Mouse (Mus musculus) frontal cortex, postnatal 10 days (tissue): ENCODE data around the gene Tiam1.
A peak's percentile ranks its signal among the peaks of the same experiment; 100 is the strongest.

ENCODE experiments used
- DNase-seq, 2 experiments: peaks; one replicate each; pipeline ENCODE4 v3.0.0; 2022; ENCODE audit warnings: low spot score in 2 of 2, mixed read lengths in 1 of 2

Tiam1 gene

DNA sequence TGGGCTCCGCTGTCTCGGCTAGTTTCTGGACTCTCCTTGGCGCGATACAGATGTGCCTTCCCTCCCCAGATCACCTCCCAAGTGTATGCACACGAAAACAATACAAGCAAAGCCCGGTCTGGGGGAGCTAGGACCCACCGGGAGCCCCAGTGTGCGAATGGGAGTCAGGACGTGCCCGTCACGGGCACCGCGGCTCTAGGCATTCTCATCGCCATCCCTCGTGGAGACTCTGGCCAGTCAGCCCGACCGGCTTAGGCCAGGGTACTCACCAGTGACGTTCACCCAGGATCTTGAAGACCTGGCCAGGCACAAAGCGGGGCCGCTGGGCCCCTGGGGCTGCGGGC, 181 bp downstream of the Tiam1 start:
- DNase-seq = no peak

DNA sequence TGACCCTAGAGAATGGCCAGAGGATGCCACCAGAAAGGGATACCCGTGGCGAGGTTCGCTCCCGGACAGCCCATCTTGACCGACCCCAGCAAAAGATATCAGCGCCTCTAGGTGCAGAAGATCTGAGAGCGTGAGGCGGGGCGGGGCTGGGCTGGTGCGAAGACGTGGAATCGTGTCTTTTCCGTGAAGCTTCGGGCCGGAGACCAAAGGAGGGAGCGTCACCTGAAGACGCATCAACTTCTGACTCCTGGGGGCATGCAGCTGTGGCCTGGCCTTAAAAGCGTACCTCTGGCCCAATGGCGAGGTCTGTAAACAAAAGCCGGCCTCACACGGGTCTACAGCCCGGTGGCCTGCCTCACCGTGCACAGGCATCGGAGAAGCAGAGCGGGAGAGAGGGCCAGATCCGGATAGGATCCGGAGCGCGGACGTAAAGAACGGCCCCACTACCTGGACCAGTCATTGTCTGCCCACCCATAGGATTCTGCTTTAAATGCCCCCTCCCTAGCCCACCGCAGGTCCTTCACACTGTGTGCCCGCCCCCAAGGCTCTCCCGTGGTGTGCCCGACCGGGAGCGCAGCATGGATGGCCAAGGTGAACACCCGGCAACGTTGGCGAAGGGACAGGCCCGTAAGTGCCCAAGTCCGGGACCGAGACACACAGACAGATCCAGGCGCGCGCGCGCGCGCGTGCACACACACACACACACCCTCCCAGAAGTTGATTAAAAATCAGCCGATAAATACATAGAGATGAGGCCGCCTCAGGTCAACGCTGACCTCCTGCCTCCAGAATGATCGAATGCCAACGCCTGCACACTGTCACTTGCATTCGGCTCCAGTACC, 774 bp downstream of the Tiam1 start:
- peak; percentile 43 to 48 for DNase-seq

DNA sequence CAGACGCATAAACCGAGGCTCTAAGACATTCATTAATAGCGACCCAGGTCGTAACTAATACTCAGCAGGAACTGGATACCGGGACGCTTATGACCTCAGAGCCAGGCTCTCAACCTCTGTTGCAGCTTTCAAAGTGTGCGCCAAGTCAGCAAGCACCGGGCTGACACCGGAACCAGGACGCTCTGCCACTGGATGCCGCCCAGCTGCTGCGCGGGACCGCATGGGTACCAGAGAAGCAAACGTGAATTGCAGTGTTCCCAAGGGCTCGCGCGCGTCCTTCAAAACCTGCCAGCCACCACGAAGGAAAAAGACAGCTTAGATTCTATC, 1.4 kb downstream of the Tiam1 start:
- DNase-seq = peak in 1 of 2 experiments; percentile 23

DNA sequence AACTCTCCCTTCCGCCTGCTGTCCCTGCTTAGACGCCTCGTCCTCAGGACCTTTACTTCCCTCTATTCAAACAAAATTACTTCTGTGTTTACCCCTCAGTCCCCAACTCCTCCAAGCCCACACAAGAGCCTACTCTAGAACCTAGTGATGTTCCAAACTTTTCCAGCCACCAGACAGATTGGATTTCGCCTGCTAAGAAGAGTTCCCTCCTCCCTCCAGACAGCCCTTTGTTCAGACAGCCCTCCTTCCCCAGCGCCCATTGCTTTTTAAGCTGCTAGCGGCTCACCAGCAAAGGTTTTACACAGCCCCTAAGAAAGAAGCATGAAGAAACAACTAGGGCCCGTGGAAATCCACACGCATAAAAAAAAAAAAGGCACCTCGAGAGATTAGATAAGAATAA, 2.0 kb downstream of the Tiam1 start:
- DNase-seq = no peak

DNA sequence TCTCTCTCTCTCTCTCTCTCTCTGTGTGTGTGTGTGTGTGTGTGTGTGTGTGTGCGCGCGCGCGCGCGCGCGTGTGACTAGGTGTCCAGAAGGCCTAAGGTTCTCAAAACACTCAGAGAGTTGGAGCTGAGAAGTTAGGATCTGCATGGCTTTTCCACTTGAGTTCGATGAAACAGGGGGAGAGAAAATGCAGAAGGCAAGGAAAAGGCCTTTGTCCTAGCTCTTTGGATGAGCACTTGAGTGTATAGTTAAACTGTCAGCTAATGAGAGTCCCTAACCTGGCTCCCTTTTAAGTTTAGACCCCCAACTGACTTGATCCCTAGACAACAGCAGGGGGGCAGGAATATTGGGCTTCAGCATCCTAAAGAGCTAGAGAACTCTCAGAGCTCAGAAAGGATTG, 3.0 kb downstream of the Tiam1 start:
- DNase-seq = no peak

DNA sequence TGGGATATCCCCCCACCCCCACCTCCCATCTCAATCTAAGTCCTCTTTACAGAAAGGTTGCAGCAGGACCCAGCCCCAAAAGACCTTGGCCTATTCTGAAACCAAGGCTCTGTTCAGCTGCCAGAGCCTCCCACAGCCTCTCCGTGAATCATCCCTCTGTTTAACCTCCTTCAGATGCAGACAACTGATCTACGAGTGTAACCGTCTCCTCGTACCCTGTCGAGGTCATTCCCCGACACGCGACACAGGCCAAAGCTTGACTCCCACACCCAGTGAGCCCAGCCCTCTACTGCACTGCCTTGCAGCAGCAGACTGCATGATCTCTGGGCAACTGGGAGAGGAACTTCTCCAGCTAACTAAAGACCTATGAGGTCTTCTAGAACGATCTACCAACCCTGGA, 3.9 kb downstream of the Tiam1 start:
- DNase-seq = no peak

DNA sequence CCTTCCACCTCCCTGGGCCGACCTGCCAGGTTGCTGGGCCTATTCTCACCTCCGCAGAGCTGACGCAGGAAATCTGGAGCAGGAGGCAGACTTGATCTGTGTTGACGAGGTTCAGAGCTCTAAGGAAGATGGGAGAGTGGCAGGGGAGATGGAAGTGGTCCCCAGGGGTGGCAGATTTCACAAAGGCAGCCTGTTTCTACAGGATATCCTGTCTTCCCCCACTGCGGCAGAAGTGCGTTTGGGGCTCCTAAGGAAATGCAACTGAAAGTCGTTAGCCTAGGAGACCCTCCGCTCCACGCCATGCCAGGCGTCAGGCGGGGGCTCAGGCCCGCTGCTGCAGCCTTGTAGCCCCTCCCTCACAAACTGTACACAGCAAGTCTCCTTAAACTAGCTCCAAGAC, 5.4 kb downstream of the Tiam1 start:
- no peak for DNase-seq

DNA sequence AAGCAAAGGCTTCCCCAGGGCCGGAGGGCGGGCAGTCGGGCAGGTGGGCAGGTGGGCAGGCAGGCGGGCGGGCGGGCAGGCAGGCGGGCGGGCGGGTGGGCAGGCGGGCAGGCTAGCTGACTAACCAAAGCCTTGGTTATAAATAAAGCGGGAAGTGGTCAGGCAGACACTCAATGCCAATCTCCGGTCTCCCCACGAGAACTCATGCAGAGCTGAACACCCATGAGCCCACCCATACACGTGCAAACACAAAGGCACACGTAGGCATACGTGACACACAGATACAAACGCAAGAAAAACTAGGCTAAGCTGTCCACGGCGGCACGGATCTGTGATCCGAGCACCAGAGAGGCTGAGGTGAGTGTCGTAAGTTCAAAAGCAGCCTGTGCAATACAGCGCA, 6.4 kb downstream of the Tiam1 start:
- no peak for DNase-seq

DNA sequence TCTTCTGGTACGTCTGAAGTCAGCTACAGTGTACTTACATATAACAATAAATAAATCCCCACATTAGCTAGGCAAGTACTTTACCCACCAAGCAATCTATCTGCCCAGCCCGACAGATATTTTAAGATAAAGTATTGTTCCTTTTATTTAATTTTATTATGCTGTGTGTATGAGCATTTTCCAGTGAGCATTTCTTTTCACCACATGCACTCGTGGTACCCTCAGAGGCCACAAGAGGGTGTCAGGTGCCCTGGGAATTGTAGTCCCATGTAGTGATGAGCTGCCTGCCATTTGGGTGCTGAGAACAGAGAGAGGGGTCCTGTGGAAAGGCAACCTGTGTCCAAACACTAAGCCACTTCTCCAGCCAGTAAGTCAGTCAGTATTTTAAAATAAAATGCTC, 8.0 kb downstream of the Tiam1 start:
- DNase-seq = no peak

DNA sequence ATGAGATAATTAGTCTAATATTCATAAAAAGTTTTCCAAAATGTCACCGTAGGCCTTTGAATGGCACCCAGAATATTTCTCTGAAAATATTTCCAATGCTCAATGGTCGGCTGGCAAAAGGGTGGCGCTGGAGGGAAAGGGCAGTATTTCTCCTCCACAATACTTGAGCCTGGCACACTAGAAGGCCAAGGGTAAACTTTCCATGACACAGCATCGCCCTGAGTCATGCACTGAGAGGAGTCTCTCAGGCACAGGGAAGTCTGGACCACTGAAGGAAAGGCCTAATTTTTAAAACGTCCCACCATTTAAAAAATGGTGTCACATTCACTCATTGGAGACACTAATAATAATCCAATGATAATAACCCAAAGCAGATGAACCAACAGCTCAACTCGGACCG, 9.2 kb downstream of the Tiam1 start:
- no peak for DNase-seq

DNA sequence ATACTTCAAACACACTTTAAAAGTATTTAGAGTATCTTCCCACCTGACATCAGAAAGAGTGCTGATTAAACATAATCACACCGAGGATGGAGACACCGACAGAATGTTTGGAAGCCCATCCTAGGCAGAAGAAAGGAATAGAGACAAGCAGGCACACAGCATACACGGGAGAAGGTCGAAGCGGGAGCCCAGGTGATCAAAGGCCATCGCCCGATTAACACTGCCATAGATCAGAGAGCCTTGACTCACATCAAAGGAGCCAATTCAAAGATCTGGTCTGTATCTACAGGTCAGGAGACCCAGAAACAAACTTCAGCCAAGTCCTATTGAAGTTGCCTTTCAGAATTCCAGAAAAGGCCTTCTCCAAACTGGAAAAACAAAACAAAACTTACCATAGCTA, 10.8 kb downstream of the Tiam1 start:
- no peak for DNase-seq

DNA sequence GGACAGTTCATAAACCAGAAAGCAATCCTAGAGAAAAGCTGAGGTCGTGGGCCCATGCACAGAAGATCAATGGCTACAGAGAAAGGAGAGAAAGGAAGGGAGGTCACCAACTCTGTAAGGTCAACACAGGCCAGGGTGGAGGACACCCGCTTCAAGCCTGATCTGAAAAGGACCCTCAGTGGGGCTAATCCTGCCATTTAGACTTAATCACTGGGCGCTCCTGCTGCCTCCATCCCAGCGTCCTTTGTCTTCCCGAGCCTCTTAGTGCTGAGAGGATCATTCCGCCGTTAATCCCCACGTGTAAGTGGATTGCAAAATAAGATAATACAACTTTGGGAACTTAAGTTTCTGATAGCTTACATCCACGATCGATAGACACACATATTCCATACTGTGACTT, 11.2 kb downstream of the Tiam1 start:
- DNase-seq = no peak

DNA sequence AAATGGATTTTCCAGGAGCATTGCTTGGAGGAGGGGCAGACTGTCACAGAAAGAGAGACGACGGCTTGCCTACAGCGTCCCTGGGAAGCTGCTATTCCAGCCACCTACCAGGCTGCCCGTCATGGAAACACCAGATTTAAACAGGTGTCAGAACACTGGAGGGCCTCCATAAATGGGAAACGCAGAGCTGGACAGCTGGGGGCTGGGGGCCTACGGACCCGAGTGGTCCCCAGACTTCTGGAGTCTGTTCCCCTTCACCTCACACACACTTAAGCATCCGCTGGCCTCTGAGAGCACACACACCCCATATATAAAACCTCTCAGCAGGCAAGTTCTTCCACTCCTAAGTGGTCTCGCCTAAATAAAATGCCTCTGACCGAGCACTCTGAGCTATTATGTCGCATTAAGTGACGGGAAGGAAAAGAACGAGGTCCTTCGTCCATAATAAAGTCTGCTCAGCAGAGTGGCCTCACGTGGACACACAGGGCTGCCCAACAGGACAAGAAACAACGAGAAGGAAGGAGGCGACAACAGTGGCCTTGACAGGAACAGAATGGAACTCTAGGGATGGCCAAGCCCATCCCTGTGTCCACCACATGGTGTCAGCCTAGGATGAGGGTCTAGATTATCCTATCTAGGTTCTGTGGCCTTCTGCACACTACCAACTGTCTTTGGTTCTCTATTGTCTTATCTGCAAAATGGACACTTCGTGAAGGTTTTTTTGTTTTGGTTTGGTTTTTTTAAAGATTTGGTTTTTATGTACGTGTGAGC, 14.6 kb downstream of the Tiam1 start:
- DNase-seq = no peak

DNA sequence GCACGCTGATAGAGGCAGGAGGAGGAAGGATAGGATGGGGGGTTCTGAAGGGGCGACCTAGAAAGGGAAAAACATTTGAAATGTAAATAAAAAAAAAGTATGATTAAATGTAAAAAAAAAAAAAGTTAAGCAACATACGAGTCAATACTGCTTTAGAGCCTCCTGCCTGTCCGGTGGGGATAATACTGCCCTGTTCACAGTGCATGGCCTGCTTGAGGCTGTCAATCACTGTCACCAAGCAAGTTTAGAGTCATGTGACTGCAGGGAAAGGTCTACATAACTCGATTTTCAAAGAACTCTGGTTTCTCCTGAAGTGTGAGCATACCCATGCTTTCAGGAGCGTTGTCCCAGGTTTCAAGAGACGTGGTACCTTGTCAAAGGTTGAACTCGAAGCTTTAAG, 15.2 kb downstream of the Tiam1 start:
- DNase-seq = no peak

DNA sequence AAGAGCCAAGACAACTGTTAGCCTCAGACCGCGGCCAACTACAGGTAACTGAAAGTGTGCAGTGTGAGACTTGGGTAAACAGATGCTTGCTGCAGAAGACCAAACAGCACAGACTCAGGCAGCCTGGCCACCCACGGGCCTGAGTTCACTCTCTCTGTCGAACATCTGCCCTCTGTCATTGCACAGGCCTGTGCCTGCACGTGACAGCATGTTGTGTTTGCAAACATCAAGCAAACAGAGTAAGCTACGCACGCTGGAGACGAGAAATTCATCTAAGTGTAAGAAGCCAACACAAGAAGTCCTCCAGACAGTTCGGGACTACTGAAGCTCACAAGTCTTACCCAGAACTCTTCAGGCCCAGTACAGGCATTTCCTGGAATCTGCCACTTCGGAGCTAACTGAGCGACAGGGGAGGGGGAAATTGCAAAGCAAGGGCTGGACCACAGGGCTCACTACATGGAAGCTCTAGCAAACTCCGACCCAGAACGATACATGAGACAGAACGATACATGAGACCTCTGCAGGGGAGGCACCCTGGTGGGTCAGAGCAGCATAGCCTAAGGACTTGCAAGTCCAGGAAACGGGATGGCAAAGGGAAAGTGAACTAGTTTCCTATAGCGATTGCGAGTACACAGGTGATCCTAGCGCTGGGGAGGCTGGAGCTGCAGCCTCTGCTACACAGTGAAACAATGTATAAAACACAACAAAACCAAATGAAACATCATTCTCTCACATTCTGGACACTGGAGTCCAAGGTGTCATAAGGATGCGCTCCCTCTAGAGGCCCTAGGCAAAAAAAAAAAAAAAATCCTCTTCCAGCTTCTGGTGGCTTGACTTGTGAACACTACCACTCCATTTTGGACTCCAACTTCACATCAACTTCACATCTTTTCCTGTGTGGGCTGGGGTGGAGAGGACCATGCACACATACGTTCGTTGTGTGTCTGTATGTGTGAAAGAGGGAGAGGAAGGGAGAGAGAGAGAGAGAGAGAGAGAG, 18.0 kb downstream of the Tiam1 start:
- DNase-seq = no peak

DNA sequence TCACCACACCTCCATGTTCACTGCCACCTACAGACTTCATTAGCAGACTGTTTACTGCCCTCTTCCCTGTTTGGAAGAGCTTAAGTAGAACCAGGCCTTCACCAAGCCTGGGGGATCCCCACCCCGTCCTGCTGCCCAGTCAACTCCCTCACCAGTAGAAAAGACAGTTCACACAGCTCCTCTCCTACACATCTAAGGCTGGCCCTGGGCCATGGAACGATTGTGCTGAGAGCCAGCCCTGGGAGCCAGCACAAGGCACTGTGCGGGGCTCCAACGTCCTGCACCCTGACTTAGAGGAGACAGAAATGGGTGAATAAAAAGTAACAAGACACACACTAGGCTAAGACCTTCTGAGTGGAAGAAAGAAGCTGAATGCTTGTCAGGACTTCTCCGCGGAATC, 20.5 kb downstream of the Tiam1 start:
- DNase-seq = no peak

DNA sequence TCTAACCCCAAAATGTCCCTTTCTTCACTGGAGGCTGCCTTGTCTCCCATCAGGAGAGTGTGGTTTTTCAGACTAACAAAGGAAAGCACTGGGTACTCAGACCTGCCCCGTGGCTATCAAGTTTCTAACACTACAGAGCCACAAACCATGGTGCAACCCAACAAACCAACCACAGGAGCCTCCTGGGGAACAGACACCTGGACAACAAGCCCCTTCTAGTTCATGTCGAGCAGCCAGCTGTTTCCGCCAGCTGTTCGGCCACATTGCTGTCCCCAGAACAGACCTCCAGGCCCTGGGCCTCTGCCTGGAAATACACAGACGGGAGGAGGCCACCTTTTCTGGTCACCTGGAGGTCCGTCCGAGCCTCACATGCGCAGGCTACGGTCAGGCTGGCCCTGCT, 21.1 kb downstream of the Tiam1 start:
- DNase-seq = no peak

DNA sequence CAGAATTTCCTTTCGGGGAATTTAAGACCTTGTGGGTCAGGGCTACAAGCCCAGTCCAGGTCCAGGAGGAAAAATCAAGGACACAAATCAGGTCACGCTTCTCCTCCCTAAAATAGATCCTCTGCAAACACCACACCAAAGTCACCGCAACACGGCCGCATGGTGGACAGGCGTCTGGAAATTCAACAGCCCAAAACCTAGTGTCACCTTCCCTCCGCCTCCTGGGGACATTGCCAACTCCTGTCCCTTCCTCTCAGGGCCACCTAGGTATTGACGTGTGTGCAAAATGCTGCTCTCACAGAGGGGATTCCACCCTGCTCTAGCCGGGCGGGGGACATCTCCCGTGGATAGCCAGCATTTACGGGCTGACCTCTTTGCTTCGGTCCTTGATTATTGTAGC, 21.8 kb downstream of the Tiam1 start:
- DNase-seq = no peak

DNA sequence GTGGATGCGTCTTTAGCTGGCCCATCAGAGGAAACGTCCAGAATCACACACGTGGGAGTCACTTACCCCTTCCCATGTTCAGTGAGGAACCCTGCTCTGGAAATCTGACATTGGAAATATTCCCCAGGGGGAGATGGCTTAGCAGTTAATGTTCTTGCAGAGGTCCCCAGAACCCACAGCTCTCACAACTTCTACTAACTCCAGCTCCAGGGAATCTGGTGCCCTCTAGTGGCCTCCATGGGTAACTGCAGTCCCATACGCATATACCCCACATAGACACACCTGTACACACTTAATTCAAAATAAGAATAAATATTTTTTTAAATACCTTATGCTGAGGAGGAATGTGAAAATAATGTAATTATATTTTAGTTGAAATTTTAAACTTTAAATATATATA, 23.6 kb downstream of the Tiam1 start:
- DNase-seq = no peak

DNA sequence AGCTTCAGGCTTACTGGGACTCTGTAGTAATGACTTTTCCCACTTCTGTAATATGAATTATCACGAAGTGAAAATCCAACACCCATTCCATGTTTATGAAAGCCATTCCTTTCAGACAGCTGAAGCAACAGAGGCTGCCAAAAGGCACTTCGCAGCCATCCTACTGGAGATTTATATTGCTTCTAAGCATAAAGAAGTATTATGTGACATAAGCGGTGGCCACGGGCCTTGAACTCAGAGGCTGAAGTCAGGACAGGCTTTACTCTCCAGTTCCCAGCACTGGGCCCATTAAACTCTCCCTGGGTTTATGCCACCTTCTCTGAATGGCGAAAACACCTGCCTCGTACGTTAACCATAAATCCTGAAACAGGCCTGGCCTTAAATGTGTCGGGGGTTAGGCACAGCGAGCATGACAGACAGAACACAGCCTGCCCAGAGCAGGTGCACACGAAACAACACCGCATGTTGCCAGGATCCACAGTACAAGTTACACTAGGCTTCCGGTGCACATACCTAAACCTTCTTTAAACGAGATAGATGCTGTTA, 26.9 kb downstream of the Tiam1 start:
- DNase-seq = no peak

DNA sequence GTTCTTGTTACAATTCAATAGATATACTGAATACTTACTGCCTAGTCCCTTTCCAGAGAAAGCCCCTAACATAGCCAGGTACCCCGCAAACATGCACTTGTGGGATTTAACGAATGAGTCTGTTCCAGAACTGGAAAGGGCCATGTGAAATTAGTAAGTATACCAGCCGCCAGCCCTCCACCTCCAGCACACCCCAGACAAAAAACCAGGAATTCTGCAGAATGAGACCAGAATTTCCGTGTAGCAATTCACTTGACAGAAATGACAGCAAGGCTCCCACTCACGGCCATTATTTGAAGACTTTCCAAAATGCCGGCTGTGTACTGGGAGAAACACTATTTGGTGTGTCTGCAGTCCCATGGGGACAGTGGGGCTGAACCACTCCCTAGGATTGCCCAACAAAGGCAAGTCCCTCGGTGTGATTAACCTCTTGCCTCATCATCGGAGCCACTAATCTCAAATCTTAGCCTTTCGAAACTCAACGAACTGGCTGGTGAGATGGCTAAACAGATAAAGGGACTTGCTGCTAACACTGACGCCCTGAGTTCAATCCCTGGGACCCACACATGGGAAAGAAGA, 30.9 kb downstream of the Tiam1 start:
- DNase-seq = no peak

DNA sequence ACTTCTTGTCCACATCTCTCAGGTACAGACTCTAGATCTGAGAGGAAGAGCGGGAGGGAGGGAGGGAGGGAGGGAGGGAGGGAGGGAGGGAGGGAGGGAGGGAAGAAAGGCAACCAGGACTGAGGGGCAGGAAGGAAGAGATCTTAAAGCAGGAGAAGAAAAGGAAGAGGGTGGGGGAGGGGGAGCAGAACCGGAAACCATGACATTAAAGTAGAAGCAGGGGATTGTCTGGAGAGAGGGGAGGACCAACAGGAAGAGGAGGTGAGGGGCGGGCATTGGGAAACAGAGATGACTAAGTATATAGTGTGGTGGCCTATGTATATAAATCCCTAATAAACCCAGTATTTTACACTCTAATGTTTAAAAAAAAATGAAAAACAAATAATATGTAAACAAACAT, 34.1 kb downstream of the Tiam1 start:
- no peak for DNase-seq
